Mouse (Mus musculus) hindbrain, postnatal 0 days (tissue): ENCODE measurements around the gene Hs6st1. TPM values are rescaled to one million over a fixed set of nuclear protein-coding genes. Genes with fewer than 3 reads are reported as not detected.

Experiments used
- ATAC-seq: fragments of 200-750 bp; cut with Nextera tagmentation; 2 replicates; pipeline ENCODE4 v1.8.0; 2017; ENCODE audit warnings: mild to moderate bottlenecking, moderate TSS enrichment, moderate library complexity
- DNase-seq: peaks from one replicate; pipeline ENCODE4 v3.0.0-alpha.2; 2015; ENCODE audit warnings: low spot score
- H3K27ac ChIP-seq: fragments of 300-500 bp; sonication (generic); 2 replicates; pipeline ENCODE4 v1.5.1; 2014; ENCODE audit warnings: mild to moderate bottlenecking
- H3K27me3 ChIP-seq: fragments of 300-500 bp; sonication (generic); 2 replicates; pipeline ENCODE4 v1.6.1; 2014; ENCODE audit warnings: low read length, mixed read lengths; ENCODE audit not compliant: insufficient read depth
- H3K36me3 ChIP-seq: fragments of 300-500 bp; sonication (generic); 2 replicates; pipeline ENCODE4 v1.6.1; 2014; ENCODE audit warnings: low read length, mixed read lengths; ENCODE audit not compliant: insufficient read depth
- H3K4me1 ChIP-seq: fragments of 300-500 bp; sonication (generic); 2 replicates; pipeline ENCODE4 v1.6.1; 2014; ENCODE audit warnings: antibody characterized with exemption, low read length, mixed read lengths; ENCODE audit not compliant: insufficient read depth
- H3K4me2 ChIP-seq: fragments of 300-500 bp; sonication (generic); 2 replicates; pipeline ENCODE4 v1.6.1; 2014; ENCODE audit warnings: low read depth, mild to moderate bottlenecking, low read length, moderate library complexity, mixed read lengths
- H3K4me3 ChIP-seq: fragments of 300-500 bp; sonication (generic); 2 replicates; pipeline ENCODE4 v1.5.1; 2014; ENCODE audit warnings: low read length
- H3K9ac ChIP-seq: fragments of 300-500 bp; sonication (generic); replicated peaks from 2 replicates; pipeline ENCODE4 v1.6.1; 2014; ENCODE audit warnings: mild to moderate bottlenecking, low read length, moderate library complexity, mixed read lengths
- H3K9me3 ChIP-seq: fragments of 300-500 bp; sonication (generic); 2 replicates; pipeline ENCODE4 v1.6.1; 2016; ENCODE audit warnings: low read length, mixed read lengths
- CTCF ChIP-seq: IDR thresholded peaks from 2 replicates; pipeline ENCODE4 v1.5.1; 2016; ENCODE audit warnings: antibody characterized with exemption, control low read depth, low read depth
- WGBS: fragments of 180-500 bp; shearing (Covaris S2); extraction: QIAGEN DNeasy Blood & Tissue Kit; methylation state at CpG from one replicate; pipeline ENCODE4 v1.1.7; 2014; 5-methylcytosine and 5-hydroxymethylcytosine counted together
- polyA plus RNA-seq: library from polyadenylated mRNA; unstranded; fragments of >200 nt; fragmentation: Nextera tagmentation; extraction: Ambion mirVana; gene quantifications from 2 replicates; pipeline ENCODE4 v1.2.1, GENCODE M21; 2015
- total RNA-seq: library from RNA; depleted of rRNA; stranded (reverse); fragments of >200 nt; gene quantifications from 2 replicates; pipeline ENCODE4 v1.2.3, GENCODE M21; 2014

Hs6st1 gene
- total and polyA plus RNA-seq, 2 experiments from 2014 or later: 19.0 to 107 TPM

GRCm38 (mm10) chr1:36118061-36118685 lies 50.0 kb downstream of the Hs6st1 start:
- Histone ChIP-seq H3K4me2 (no peak overlapping the region), H3K27ac (no peak overlapping the region), H3K4me1 (no peaks in the 10 kb centered on the region), H3K27me3 (no peaks in the 10 kb centered on the region), H3K4me3 (no peak overlapping the region), H3K9me3 (no peaks in the 10 kb centered on the region), H3K36me3 (no peaks in the 10 kb centered on the region), H3K9ac (no peak overlapping the region)
- ATAC-seq (no peak), DNase-seq (no peak)
- TF ChIP-seq CTCF: no peak
- WGBS: 78% methylated on average over 9 of the region's 9 CpGs

GRCm38 (mm10) chr1:36118958-36119357 lies 50.8 kb downstream of the Hs6st1 start:
- Histone ChIP-seq H3K4me3 (no peak overlapping the region), H3K4me2 (no peak overlapping the region), H3K27me3 (no peaks in the 10 kb centered on the region), H3K4me1 (no peaks in the 10 kb centered on the region), H3K9ac (no peak overlapping the region), H3K9me3 (no peaks in the 10 kb centered on the region), H3K36me3 (no peaks in the 10 kb centered on the region), H3K27ac (no peak overlapping the region)
- DNase-seq: no peak
- TF ChIP-seq CTCF: no peak
- ATAC-seq: no peak
- WGBS: 95% methylated on average over 3 of the region's 3 CpGs

GRCm38 (mm10) chr1:36119426-36119825 lies 51.2 kb downstream of the Hs6st1 start:
- TF ChIP-seq CTCF: no peak
- DNase-seq (no peak), ATAC-seq (no peak)
- Histone ChIP-seq H3K9me3 (no peaks in the 10 kb centered on the region), H3K4me3 (no peak overlapping the region), H3K27me3 (no peaks in the 10 kb centered on the region), H3K27ac (no peak overlapping the region), H3K9ac (no peak overlapping the region), H3K4me2 (no peak overlapping the region), H3K4me1 (no peaks in the 10 kb centered on the region), H3K36me3 (no peaks in the 10 kb centered on the region)
- 91% methylated on average over 4 of the region's 4 CpGs for WGBS

- no peak for DNase-seq
- Histone ChIP-seq H3K4me2 (no peak overlapping the region), H3K4me1 (no peaks in the 10 kb centered on the region), H3K36me3 (no peaks in the 10 kb centered on the region), H3K9me3 (no peaks in the 10 kb centered on the region), H3K27me3 (no peaks in the 10 kb centered on the region), H3K9ac (no peak overlapping the region), H3K27ac (no peak overlapping the region), H3K4me3 (no peak overlapping the region)
- ATAC-seq: no peak
- WGBS: 83% methylated on average over 8 of the region's 8 CpGs
- TF ChIP-seq CTCF: no peak
Measured at GRCm38 (mm10) chr1:36121172-36121571, 53.0 kb downstream of the Hs6st1 start.

- Histone ChIP-seq H3K4me2 (no peak overlapping the region), H3K27me3 (no peaks in the 10 kb centered on the region), H3K9ac (no peak overlapping the region), H3K4me1 (no peaks in the 10 kb centered on the region), H3K4me3 (no peak overlapping the region), H3K36me3 (no peaks in the 10 kb centered on the region), H3K27ac (no peak overlapping the region), H3K9me3 (no peaks in the 10 kb centered on the region)
- ATAC-seq (no peak), DNase-seq (no peak)
- WGBS: 60% methylated on average over 7 of the region's 7 CpGs
- no peak for TF ChIP-seq CTCF
Measured at GRCm38 (mm10) chr1:36125076-36125475, 56.9 kb downstream of the Hs6st1 start.

GRCm38 (mm10) chr1:36129126-36129525 lies 60.9 kb downstream of the Hs6st1 start:
- Histone ChIP-seq H3K4me2 (no peak overlapping the region), H3K27ac (no peak overlapping the region), H3K4me3 (no peak overlapping the region), H3K9me3 (no peaks in the 10 kb centered on the region), H3K27me3 (no peaks in the 10 kb centered on the region), H3K9ac (no peak overlapping the region), H3K4me1 (no peaks in the 10 kb centered on the region), H3K36me3 (no peaks in the 10 kb centered on the region)
- WGBS: 69% methylated on average over 4 of the region's 4 CpGs
- no peak for ATAC-seq
- TF ChIP-seq CTCF: no peak
- no peak for DNase-seq

- Histone ChIP-seq H3K4me2 (no peak overlapping the region), H3K4me3 (no peak overlapping the region), H3K36me3 (no peaks in the 10 kb centered on the region), H3K27ac (no peak overlapping the region), H3K4me1 (no peaks in the 10 kb centered on the region), H3K27me3 (no peaks in the 10 kb centered on the region), H3K9me3 (no peaks in the 10 kb centered on the region), H3K9ac (no peak overlapping the region)
- 90% methylated on average over 8 of the region's 8 CpGs for WGBS
- TF ChIP-seq CTCF: no peak
- DNase-seq (no peak), ATAC-seq (no peak)
Measured at GRCm38 (mm10) chr1:36129881-36130280, 61.7 kb downstream of the Hs6st1 start.
